Mouse (Mus musculus) liver, postnatal 0 days (tissue): ENCODE measurements around the gene Dap3.

Experiments
- CTCF ChIP-seq: sonication (generic); IDR thresholded peaks from 2 replicates; pipeline ENCODE4 v1.5.1; 2016; ENCODE audit warnings: antibody characterized with exemption, low read depth
- EP300 ChIP-seq: IDR thresholded peaks from 2 replicates; pipeline ENCODE4 v1.6.1; 2016; ENCODE audit warnings: antibody characterized with exemption, low read depth, mild to moderate bottlenecking

DNA sequence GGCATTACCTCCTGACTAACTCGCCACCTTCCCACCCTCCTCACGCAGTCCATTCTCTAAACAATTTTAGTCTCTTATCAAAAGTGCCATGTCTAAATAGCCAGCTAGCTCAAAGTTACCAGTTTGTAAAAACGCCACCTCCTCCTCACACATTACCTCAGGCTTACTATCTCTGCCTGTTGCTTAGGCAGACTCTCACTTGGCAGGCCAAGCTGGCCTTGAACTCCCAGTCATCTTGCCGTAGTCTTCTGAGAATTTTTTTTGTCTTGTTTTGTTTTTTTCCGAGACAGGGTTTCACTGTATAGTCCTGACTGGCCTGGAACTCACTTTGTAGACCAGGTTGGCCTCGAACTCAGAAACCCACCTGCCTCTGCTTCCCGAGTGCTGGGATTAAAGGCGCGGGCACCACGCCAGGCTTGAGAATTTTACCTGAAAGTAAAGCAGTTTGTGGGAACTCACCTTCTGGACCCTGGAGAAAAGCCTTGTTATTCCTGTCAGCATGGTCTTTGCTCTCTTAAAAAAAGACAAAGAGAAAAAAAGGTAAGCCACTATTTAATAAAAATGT is 8.6 kb downstream of the Dap3 start:
- no peak for TF ChIP-seq CTCF
- no peak for TF ChIP-seq EP300
